Mouse (Mus musculus): Measurements from ENCODE around the gene Rnpepl1.
"Not testable (repeated sequence)": the region's sequence is repeated elsewhere in the genome, so short reads cannot be mapped to it uniquely, and the experiment has no call there.

Gene Rnpepl1

DNA sequence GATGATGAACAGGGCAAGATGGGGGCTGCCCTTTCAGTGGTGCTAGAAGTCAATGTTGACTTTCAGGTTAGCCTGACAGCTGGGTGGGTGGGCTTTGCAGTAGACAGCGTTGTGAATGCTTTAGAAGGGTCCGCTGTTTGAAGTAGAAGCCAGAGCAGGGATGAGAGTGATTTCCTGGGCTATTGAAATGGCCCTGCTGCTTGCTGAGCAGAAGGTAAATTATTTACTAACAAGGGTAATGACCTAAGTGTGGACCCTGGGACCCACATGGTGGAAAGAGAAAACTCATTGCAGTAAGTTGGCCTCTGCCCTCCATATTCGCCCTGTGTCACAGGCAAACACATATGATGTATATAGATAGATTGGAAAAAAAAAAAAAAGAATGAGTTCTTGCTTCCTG, 25.9 kb downstream of the Rnpepl1 start:
- DNase-seq (ENCODE audit: low read depth, low spot score) = no peak

DNA sequence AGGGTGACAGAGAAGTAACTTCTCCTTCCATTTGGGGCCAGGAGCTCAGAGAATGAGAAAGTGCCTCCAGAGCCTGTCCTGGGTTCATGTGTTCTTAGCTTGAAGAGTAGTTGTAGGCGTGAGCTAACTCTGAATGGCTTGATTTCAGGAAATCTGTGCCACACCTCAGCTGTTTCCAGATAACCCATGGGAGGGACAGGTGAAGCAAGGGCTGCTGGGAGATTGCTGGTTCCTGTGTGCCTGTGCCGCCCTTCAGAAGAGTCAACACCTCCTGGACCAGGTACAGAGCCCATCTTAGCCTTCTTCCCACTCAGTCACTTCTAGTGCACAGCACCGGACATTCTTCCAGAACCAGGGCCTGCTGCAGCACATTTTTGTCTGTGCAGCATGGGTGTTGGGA, 27.2 kb downstream of the Rnpepl1 start:
- DNase-seq (ENCODE audit: low read depth, low spot score) = no peak

DNA sequence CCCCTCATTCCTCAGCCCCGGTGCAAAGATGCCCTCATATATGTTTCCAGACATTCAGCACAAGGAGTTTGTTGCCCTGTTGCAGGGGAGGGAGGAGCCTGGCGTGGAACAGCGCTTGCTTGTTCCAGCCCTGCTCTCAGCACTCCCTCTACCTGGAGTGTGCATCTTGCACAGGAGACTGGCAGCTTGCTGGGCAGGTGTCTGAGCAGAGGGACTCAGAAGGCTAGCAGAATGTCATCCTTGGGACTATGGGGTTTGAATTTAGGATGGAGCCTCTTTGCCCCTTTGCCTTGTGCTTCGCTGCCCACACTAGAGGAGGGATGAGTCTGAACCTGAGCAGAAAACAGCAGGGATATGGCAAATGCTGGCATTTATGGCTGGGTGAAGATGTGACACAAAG, 29.2 kb downstream of the Rnpepl1 start:
- no peak for DNase-seq (ENCODE audit: low read depth, low spot score)

GRCm38 (mm10) chr1:92943219-92943989, 32.8 kb downstream of the Rnpepl1 start:
- no peak for DNase-seq (ENCODE audit: low read depth, low spot score)

DNA sequence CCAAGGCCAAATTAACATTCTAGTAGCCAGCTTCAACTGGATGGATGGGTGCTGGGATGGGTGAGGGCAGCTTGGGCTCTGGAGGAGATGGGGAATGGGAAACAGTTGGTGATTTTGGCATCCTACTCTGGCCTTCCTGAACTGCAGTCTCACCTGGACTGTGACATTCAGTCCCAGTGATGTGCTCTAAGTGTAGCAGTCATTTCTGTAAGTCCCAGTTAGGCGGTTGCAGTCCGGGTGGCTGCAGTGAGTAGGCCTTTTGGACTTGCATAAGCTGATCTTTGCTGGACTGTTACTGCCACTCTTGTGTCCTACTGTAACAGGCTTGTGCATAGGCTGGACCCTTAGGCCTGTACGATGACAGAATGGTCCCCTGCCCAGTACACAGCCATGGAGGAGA, 37.4 kb downstream of the Rnpepl1 start:
- no peak for DNase-seq (ENCODE audit: low read depth, low spot score)

GRCm38 (mm10) chr1:92949426-92949825, 38.8 kb downstream of the Rnpepl1 start:
- no peak for DNase-seq (ENCODE audit: low read depth, low spot score)

DNA sequence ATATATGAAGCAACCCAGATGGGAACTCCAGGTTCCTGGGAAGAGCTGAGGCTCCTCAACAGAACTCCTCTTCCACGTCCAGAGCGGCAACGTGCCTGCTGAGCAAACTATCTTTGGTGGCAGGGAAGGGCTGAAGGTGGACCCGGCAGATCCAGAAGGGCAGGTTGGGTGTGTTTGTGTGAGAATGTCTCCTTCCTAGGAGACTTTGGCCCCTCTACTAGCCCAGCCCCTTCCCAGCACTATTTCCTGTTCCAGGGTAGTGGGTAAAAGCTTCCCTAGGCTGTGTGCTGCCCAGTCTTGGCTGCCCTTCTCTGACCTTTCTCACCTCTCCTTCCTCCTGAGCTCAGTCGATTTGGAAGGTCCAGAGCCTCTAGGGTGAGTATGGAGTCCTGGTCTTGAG, 40.0 kb downstream of the Rnpepl1 start, which contains the start of gene Gpr35:
Gene Gpr35, plus strand, starts transcription at position 259 of the 400 bp plus-strand sequence.
- no peak for DNase-seq (ENCODE audit: low read depth, low spot score)

- no peak for DNase-seq (ENCODE audit: low read depth, low spot score)
These were observed 43.1 kb downstream of the Rnpepl1 start for GRCm38 (mm10) chr1:92953641-92954040.

GRCm38 (mm10) chr1:92956571-92957335, 46.2 kb downstream of the Rnpepl1 start:
- DNase-seq (ENCODE audit: low read depth, low spot score) = not testable (repeated sequence)

DNA sequence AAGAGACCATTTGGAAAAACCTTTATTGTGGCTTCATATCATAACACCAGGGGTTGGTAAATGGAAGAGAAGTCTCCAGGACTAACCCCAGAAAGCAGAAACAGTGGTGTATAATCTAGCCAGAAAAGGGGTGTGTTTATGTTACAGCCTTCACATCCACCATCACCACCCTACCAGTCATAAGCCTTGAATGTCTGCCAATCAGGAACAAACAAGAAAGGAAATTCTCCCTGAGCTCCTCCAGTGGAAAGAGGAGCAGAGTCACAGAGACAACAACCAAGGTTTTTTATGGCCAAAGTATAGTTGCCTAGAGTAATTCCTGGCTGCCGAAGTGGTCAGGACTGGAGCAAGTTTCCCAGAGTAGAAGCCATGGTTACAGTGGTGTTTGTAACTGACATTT, 48.4 kb downstream of the Rnpepl1 start:
- DNase-seq (ENCODE audit: low read depth, low spot score) = no peak

GRCm38 (mm10) chr1:92970791-92971190, 60.2 kb downstream of the Rnpepl1 start:
- DNase-seq (ENCODE audit: low read depth, low spot score) = not testable (repeated sequence)

GRCm38 (mm10) chr1:92971879-92972795, 61.6 kb downstream of the Rnpepl1 start:
- DNase-seq (ENCODE audit: low read depth, low spot score) = no peak

DNA sequence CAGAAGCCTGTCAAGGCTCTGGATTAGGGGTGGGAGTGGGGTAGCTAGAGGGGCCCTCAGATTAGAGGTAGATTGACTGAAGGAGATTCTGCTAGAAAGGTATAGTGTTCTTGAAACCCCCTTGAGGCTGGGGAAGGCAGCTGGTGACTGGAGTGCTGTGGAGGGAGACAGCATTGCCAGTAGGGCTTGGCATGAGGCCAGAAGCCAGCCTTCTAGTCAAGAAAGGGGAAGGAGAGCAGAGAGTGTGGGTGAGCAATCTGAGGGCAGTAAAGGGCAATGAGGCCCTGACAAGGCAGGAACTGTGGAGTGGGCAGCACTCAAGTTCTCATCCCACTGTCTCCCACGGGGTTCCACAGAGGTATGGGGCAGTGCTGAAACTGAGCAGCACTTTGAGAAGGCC, 62.3 kb downstream of the Rnpepl1 start:
- DNase-seq (ENCODE audit: low read depth, low spot score) = no peak
